Mouse (Mus musculus) urinary bladder, adult 2 months (tissue): ENCODE data around the gene Fbxo11. TPM values are rescaled to one million over a fixed set of nuclear protein-coding genes. Genes with fewer than 3 reads are reported as not detected.
"Not testable (repeated sequence)": the region's sequence is repeated elsewhere in the genome, so short reads cannot be mapped to it uniquely, and the experiment has no call there.

Experiments used
- DNase-seq: peaks from one replicate; pipeline ENCODE4 v3.0.0; 2022; ENCODE audit warnings: low spot score
- polyA plus RNA-seq: library from polyadenylated mRNA; depleted of rRNA; stranded (reverse); fragments of >200 nt; gene quantifications from 2 replicates; pipeline ENCODE4 v1.2.3, GENCODE M21; 2012

The Fbxo11 gene
- polyA plus RNA-seq, 1 experiment, result 41.2 TPM

GRCm38 (mm10) chr17:88014456-88014855 lies 50.6 kb downstream of the Fbxo11 start:
- no peak for DNase-seq

GRCm38 (mm10) chr17:88006956-88007355 lies 58.1 kb downstream of the Fbxo11 start:
- no peak for DNase-seq

- DNase-seq, result no peak
These were observed 60.2 kb downstream of the Fbxo11 start for GRCm38 (mm10) chr17:88004892-88005291.

- no peak for DNase-seq
These were observed 67.3 kb downstream of the Fbxo11 start for GRCm38 (mm10) chr17:87997808-87998207.

- DNase-seq, result no peak
These were observed 71.8 kb downstream of the Fbxo11 start for GRCm38 (mm10) chr17:87993338-87993737.

- no peak for DNase-seq
These were observed 72.9 kb downstream of the Fbxo11 start for GRCm38 (mm10) chr17:87992154-87992553.

GRCm38 (mm10) chr17:87987507-87987906 lies 77.6 kb downstream of the Fbxo11 start:
- DNase-seq, result no peak

- DNase-seq, result no peak
These were observed 79.2 kb downstream of the Fbxo11 start for GRCm38 (mm10) chr17:87985916-87986315.

- no peak for DNase-seq
These were observed 80.5 kb downstream of the Fbxo11 start for GRCm38 (mm10) chr17:87984440-87985214.

GRCm38 (mm10) chr17:87983313-87983712 lies 81.8 kb downstream of the Fbxo11 start:
- DNase-seq, result no peak

GRCm38 (mm10) chr17:87982112-87982511 lies 83.0 kb downstream of the Fbxo11 start:
- no peak for DNase-seq

- not testable (repeated sequence) for DNase-seq
These were observed 85.4 kb downstream of the Fbxo11 start for GRCm38 (mm10) chr17:87979696-87980095.

GRCm38 (mm10) chr17:87976927-87977326 lies 88.2 kb downstream of the Fbxo11 start:
- DNase-seq, result not testable (repeated sequence)

- no peak for DNase-seq
These were observed 88.8 kb downstream of the Fbxo11 start for GRCm38 (mm10) chr17:87976154-87976806.

GRCm38 (mm10) chr17:87975229-87975853 lies 89.8 kb downstream of the Fbxo11 start:
- no peak for DNase-seq

- DNase-seq, result peak; percentile 79
These were observed 90.4 kb downstream of the Fbxo11 start, which contains the start of gene Msh6 for GRCm38 (mm10) chr17:87974629-87975228. Gene Msh6, plus strand, starts transcription at chr17:87975062.

GRCm38 (mm10) chr17:87973261-87974167 lies 91.6 kb downstream of the Fbxo11 start:
- no peak for DNase-seq

- no peak for DNase-seq
These were observed 92.2 kb downstream of the Fbxo11 start for GRCm38 (mm10) chr17:87972856-87973255.

- not testable (repeated sequence) for DNase-seq
These were observed 93.1 kb downstream of the Fbxo11 start for GRCm38 (mm10) chr17:87971696-87972591.

GRCm38 (mm10) chr17:87968483-87968926 lies 96.6 kb downstream of the Fbxo11 start:
- DNase-seq, result not testable (repeated sequence)
